Mouse (Mus musculus) intestine, postnatal 0 days (tissue): ENCODE data around the gene C8a. TPM values are rescaled to one million over a fixed set of nuclear protein-coding genes. Genes with fewer than 3 reads are reported as not detected.

Experiments used
- ATAC-seq: fragments of 200-750 bp; cut with Nextera tagmentation; 2 replicates; pipeline ENCODE4 v1.8.0; 2017; ENCODE audit warnings: mild to moderate bottlenecking, moderate TSS enrichment, moderate library complexity
- H3K27ac ChIP-seq: fragments of 300-500 bp; sonication (generic); 2 replicates; pipeline ENCODE4 v1.5.1; 2014; ENCODE audit warnings: mild to moderate bottlenecking, low read depth, low read length, moderate library complexity
- H3K27me3 ChIP-seq: fragments of 300-500 bp; sonication (generic); replicated peaks from 2 replicates; pipeline ENCODE4 v1.6.1; 2014; ENCODE audit warnings: low read length, mixed read lengths; ENCODE audit not compliant: control insufficient read depth, insufficient read depth
- H3K36me3 ChIP-seq: fragments of 300-500 bp; sonication (generic); 2 replicates; pipeline ENCODE4 v1.6.1; 2014; ENCODE audit warnings: mild to moderate bottlenecking, moderate library complexity; ENCODE audit not compliant: control insufficient read depth, insufficient read depth
- H3K4me1 ChIP-seq: fragments of 300-500 bp; sonication (generic); replicated peaks from 2 replicates; pipeline ENCODE4 v1.6.1; 2014; ENCODE audit warnings: antibody characterized with exemption, low read length, mixed read lengths; ENCODE audit not compliant: control insufficient read depth, insufficient read depth
- H3K4me2 ChIP-seq: fragments of 300-500 bp; sonication (generic); replicated peaks from 2 replicates; pipeline ENCODE4 v1.6.1; 2014; ENCODE audit warnings: low read depth, mild to moderate bottlenecking, moderate library complexity
- H3K4me3 ChIP-seq: fragments of 300-500 bp; sonication (generic); 2 replicates; pipeline ENCODE4 v1.5.1; 2014; ENCODE audit warnings: low read depth, low read length
- H3K9ac ChIP-seq: fragments of 300-500 bp; sonication (generic); 2 replicates; pipeline ENCODE4 v1.6.1; 2014; ENCODE audit warnings: mild to moderate bottlenecking, low read depth, low read length
- H3K9me3 ChIP-seq: fragments of 300-500 bp; sonication (generic); 2 replicates; pipeline ENCODE4 v1.6.1; 2016; ENCODE audit warnings: mixed run types; ENCODE audit not compliant: control insufficient read depth
- CTCF ChIP-seq: sonication (generic); IDR thresholded peaks from 2 replicates; pipeline ENCODE4 v1.5.1; 2016; ENCODE audit warnings: low read depth, mild to moderate bottlenecking, control low read depth, antibody characterized with exemption, moderate library complexity
- WGBS: fragments of 180-500 bp; shearing (Covaris S2); extraction: QIAGEN DNeasy Blood & Tissue Kit; methylation state at CpG from one replicate; pipeline ENCODE4 v1.1.7; 2014; 5-methylcytosine and 5-hydroxymethylcytosine counted together
- polyA plus RNA-seq: library from polyadenylated mRNA; unstranded; fragments of >200 nt; fragmentation: Nextera tagmentation; extraction: Ambion mirVana; gene quantifications from 2 replicates; pipeline ENCODE4 v1.2.1, GENCODE M21; 2015

Gene C8a
- polyA plus RNA-seq, 1 experiment from 2014 or later = not detected

DNA sequence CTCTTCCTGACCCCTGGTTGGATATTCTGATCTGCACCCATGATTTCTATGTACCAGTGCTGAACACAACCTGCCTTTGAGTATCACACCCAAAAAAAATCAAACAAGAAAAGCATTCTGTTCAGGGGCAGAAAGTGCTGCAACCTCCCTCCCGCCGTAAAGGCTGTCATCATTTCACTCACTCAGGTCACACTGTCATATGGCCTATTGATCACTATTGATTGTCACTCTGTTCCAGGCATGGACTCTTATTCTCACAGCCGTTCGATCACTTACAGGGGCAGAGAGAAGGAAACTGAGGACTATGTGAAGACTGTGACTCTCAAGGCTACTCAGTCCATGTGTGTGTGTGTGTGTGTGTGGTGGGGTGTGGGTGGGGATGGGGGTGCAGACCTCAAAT lies 108.0 kb downstream of the C8a start:
- ATAC-seq = no peak
- Histone ChIP-seq H3K27me3 (no peaks in the 10 kb centered on the region), H3K4me3 (no peak overlapping the region), H3K9me3 (no peaks in the 10 kb centered on the region), H3K4me2 (no peak overlapping the region), H3K27ac (no peak overlapping the region), H3K36me3 (no peaks in the 10 kb centered on the region), H3K9ac (no peak overlapping the region), H3K4me1 (no peaks in the 10 kb centered on the region)
- 67% methylated on average over 4 of the region's 4 CpGs for WGBS
- no peak for TF ChIP-seq CTCF

GRCm38 (mm10) chr4:104766065-104766464 lies 110.1 kb downstream of the C8a start, which contains the start of gene C8b:
TSS of gene C8b (plus strand) at chr4:104766317.
- ATAC-seq = no peak
- Histone ChIP-seq H3K36me3 (no peaks in the 10 kb centered on the region), H3K9me3 (no peaks in the 10 kb centered on the region), H3K9ac (no peak within 1 kb of the TSS), H3K4me2 (no peak within 1 kb of the TSS), H3K27ac (no peak within 1 kb of the TSS), H3K4me1 (no peaks in the 10 kb centered on the region), H3K27me3 (no peaks in the 10 kb centered on the region), H3K4me3 (no peak within 1 kb of the TSS)
- 50% methylated on average over 8 of the region's 8 CpGs for WGBS
- no peak for TF ChIP-seq CTCF

Other genes starting within 250 kb of the C8a start
- gene C8b, start 110.1 kb downstream of the C8a start, polyA plus RNA-seq = 2.9 and 3.0 TPM in 2 replicates
- not detected in 2 replicates for gene Gm17662, start 19.1 kb downstream of the C8a start, polyA plus RNA-seq
- gene Fyb2, start 37.1 kb upstream of the C8a start, polyA plus RNA-seq = 0.24 and 0.25 TPM in 2 replicates
- gene Prkaa2, start 233.5 kb upstream of the C8a start, polyA plus RNA-seq = 10.2 and 10.9 TPM in 2 replicates